In the genomic region with DNA sequence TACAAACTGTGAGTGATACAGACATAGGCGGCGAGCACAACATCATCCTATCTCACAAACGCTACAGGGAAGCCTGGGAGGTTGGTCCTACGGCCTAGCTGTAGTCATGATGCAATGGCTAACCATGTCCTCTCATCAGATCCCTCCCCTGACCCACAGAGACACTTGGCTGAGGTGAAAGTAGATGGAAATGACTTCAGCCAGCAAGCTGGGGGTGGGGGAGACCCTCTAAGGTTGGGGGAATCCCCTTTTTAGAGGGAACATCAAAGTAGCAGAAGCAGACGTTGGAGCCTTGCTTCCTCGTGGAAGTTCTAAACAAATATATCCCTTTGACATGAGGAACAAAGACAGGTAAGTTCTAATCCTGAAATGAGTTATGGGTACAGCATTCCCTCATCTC, we compare ENCODE assay signal across 17 mouse cellular contexts. TPM values are rescaled to one million over a fixed set of nuclear protein-coding genes. Genes with fewer than 3 reads are reported as not detected.
"Had no signal": no experiment of that assay in that cellular context is flagged by ENCODE, and none has a peak within 500 bp of the region (broad histone marks: within the 10 kb centered on the region; RNA-seq: fewer than 3 reads in every experiment).

No protein-coding gene starts in this region.

- DNase-seq: retina, postnatal 1 day; right cerebral cortex, adult 18-20 months; right cerebral cortex, postnatal 14 days; right cerebral cortex, postnatal 25 days; thymus, adult 18-20 months; thymus, adult 2 months; thymus, postnatal 14 days; thymus, postnatal 25 days; thymus, postnatal 36 days; thymus, postnatal 4 days had no signal

- H3K4me3 ChIP-seq: neural tube, embryonic 12.5 days; neural tube, embryonic 13.5 days; neural tube, embryonic 15.5 days; stomach, embryonic 15.5 days had no signal

- H3K27me3 ChIP-seq: neural tube, embryonic 12.5 days; neural tube, embryonic 13.5 days; neural tube, embryonic 15.5 days; stomach, embryonic 15.5 days had no signal

- H3K36me3 ChIP-seq: neural tube, embryonic 12.5 days; stomach, embryonic 15.5 days had no signal

- H3K27ac ChIP-seq: neural tube, embryonic 12.5 days; neural tube, embryonic 13.5 days; neural tube, embryonic 15.5 days; stomach, embryonic 15.5 days; stomach, postnatal 0 days had no signal

- H3K4me1 ChIP-seq: neural tube, embryonic 12.5 days; stomach, embryonic 15.5 days had no signal

- H3K4me2 ChIP-seq: neural tube, embryonic 12.5 days; neural tube, embryonic 13.5 days; neural tube, embryonic 15.5 days; stomach, embryonic 15.5 days had no signal

- H3K9ac ChIP-seq: neural tube, embryonic 12.5 days; neural tube, embryonic 13.5 days; neural tube, embryonic 15.5 days; stomach, embryonic 15.5 days had no signal

- H3K9me3 ChIP-seq: stomach, embryonic 15.5 days had no signal

RNA-seq across cellular contexts. Expression of a gene that starts 22.6 kb away (rescaled TPM):
- total RNA-seq: neutrophil, adult 5-6 weeks had no signal

RNA-seq across cellular contexts. Expression of a gene that starts 27.1 kb away (rescaled TPM):
- total RNA-seq: neutrophil, adult 5-6 weeks had no signal
- polyA plus RNA-seq: stomach, embryonic 14.5 days had no signal
